Mouse (Mus musculus) midbrain, embryonic 11.5 days (tissue): Measurements from ENCODE around the gene Pde6h. TPM values are rescaled to one million over a fixed set of nuclear protein-coding genes. Genes with fewer than 3 reads are reported as not detected.
A peak's percentile ranks its signal among the peaks of the same experiment; 100 is the strongest.
"Not testable (repeated sequence)": the region's sequence is repeated elsewhere in the genome, so short reads cannot be mapped to it uniquely, and the experiment has no call there.

Experiments used
- ATAC-seq: fragments of 200-750 bp; cut with Nextera tagmentation; 2 replicates; pipeline ENCODE4 v1.8.0; 2017; ENCODE audit warnings: moderate TSS enrichment, moderate library complexity; ENCODE audit not compliant: low FRiP score
- DNase-seq: peaks from one replicate; pipeline ENCODE4 v3.0.0; 2015; ENCODE audit warnings: low spot score; ENCODE audit errors: missing footprints
- H3K27ac ChIP-seq: fragments of 300-500 bp; sonication (generic); 2 replicates; pipeline ENCODE4 v1.5.1; 2014; ENCODE audit warnings: low read depth, low read length
- H3K27me3 ChIP-seq: fragments of 300-500 bp; sonication (generic); 2 replicates; pipeline ENCODE4 v1.6.1; 2014; ENCODE audit warnings: mild to moderate bottlenecking, low read length, moderate library complexity, mixed read lengths; ENCODE audit not compliant: control insufficient read depth, insufficient read depth
- H3K36me3 ChIP-seq: fragments of 300-500 bp; sonication (generic); 2 replicates; pipeline ENCODE4 v1.6.1; 2014; ENCODE audit warnings: mild to moderate bottlenecking, low read length, moderate library complexity, mixed read lengths; ENCODE audit not compliant: control insufficient read depth, insufficient read depth
- H3K4me1 ChIP-seq: fragments of 300-500 bp; sonication (generic); 2 replicates; pipeline ENCODE4 v1.6.1; 2014; ENCODE audit warnings: low read length; ENCODE audit not compliant: control insufficient read depth, insufficient read depth
- H3K4me2 ChIP-seq: fragments of 300-500 bp; sonication (generic); 2 replicates; pipeline ENCODE4 v1.6.1; 2014; ENCODE audit warnings: mild to moderate bottlenecking, moderate library complexity
- H3K4me3 ChIP-seq: fragments of 300-500 bp; sonication (generic); 2 replicates; pipeline ENCODE4 v1.5.1; 2014; ENCODE audit warnings: low read depth, low read length
- H3K9ac ChIP-seq: fragments of 300-500 bp; sonication (generic); 2 replicates; pipeline ENCODE4 v1.6.1; 2014; ENCODE audit warnings: low read length
- H3K9me3 ChIP-seq: fragments of 300-500 bp; sonication (generic); 2 replicates; pipeline ENCODE4 v1.6.1; 2016; ENCODE audit warnings: low read length; ENCODE audit not compliant: control insufficient read depth
- WGBS: fragments of 180-500 bp; shearing (Covaris S2); extraction: QIAGEN DNeasy Blood & Tissue Kit; methylation state at CpG from one replicate; pipeline ENCODE4 v1.1.7; 2014; 5-methylcytosine and 5-hydroxymethylcytosine counted together
- polyA plus RNA-seq: library from polyadenylated mRNA; unstranded; fragments of >200 nt; fragmentation: Nextera tagmentation; extraction: Ambion mirVana; gene quantifications from 2 replicates; pipeline ENCODE4 v1.2.1, GENCODE M21; 2014

Pde6h gene
- polyA plus RNA-seq, 1 experiment from 2014 or later: not detected

DNA sequence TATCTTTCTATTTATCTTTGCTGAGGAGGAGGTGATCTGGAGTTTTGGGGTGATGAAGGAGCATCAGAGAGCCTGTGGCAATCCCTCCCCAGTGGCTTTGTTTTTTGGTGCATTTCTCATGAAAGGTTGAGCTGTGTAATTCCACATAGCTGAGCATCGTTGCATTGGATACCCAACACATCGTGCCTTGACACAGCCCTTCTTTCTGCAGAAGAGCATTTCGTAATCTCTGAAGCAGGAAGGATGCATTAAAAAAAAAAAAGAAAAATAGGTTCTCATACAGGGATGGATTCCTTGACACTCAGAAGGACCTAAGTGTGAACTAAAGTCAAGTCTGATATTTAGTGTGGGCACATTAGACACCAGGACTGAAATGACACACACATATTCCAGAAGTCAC, 31.6 kb downstream of the Pde6h start:
- Histone ChIP-seq H3K9me3 (no peaks in the 10 kb centered on the region), H3K4me1 (no peaks in the 10 kb centered on the region), H3K27me3 (no peaks in the 10 kb centered on the region), H3K27ac (no peak overlapping the region), H3K36me3 (no peaks in the 10 kb centered on the region), H3K4me3 (no peak overlapping the region), H3K9ac (no peak overlapping the region), H3K4me2 (no peak overlapping the region)
- DNase-seq (no peak), ATAC-seq (no peak)
- 89% methylated on average over 3 of the region's 3 CpGs for WGBS

DNA sequence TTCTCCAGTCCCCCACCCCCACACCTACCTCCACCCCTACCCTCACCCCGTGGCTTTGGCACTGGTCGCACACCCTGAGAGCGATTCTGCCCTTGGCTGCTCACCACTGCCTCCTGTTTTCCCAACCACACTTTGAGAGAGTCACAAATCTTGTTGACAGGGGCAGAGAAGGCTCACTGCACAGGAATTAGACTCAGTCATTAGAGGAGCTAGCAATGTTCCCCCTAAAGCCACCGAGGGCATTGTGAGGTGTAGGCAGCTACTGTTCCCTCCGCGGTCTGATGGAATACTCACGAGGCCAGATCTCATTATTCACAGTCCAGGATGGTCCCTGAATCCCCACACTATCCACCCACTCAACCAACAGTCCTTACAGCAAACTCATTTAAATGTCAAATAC, 33.4 kb downstream of the Pde6h start:
- no peaks in the 10 kb centered on the region for H3K4me1 ChIP-seq
- H3K36me3 ChIP-seq: no peaks in the 10 kb centered on the region
- H3K4me2 ChIP-seq: no peak overlapping the region
- H3K27me3 ChIP-seq: no peaks in the 10 kb centered on the region
- DNase-seq: no peak
- ATAC-seq: no peak
- no peak overlapping the region for H3K9ac ChIP-seq
- no peak overlapping the region for H3K4me3 ChIP-seq
- WGBS: 76% methylated on average over 7 of the region's 7 CpGs
- H3K9me3 ChIP-seq: no peaks in the 10 kb centered on the region
- H3K27ac ChIP-seq: no peak overlapping the region

DNA sequence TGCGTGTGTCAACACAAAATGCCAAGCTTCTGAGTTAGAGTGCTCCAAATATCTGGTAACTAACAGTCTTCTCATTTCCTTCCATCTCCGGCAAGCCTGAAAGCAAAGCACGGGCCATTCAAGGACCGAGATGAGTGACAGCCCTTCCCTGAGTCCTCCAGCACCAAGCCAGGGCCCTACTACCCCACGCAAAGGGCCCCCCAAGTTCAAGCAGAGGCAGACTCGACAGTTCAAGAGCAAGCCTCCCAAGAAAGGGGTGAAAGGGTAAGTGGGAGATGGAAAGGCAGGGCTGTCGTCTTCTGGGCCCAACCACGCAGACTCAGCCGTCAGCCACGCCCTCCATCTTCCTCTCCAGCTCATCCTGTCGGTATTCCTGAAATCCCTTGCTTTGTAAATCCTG, 35.5 kb downstream of the Pde6h start:
- Histone ChIP-seq H3K4me2 (no peak overlapping the region), H3K27ac (no peak overlapping the region), H3K9ac (no peak overlapping the region), H3K36me3 (no peaks in the 10 kb centered on the region), H3K27me3 (no peaks in the 10 kb centered on the region), H3K9me3 (no peaks in the 10 kb centered on the region), H3K4me1 (no peaks in the 10 kb centered on the region), H3K4me3 (no peak overlapping the region)
- ATAC-seq: no peak
- 64% methylated on average over 11 of the region's 11 CpGs for WGBS
- peak; percentile 26 for DNase-seq

DNA sequence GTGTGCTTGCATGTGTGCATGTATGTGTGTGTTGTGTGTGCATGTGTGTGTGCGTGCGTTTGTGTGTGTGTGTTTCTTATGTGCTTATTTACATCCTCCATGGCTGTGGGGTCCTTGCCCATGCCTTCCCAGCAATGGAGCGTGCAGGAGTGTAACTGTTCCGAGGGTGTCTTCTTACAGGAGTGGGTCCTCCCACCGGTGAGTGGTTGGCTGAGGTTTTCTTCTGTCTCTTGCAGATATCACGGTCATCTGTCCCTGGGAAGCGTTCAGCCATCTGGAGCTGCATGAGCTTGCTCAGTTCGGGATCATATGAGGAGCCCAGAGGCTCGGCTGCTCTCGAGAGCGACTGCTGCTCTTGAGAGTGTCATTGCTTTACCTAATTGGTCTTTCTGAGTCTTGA, 39.3 kb downstream of the Pde6h start:
- no peak overlapping the region for H3K4me3 ChIP-seq
- H3K4me2 ChIP-seq: no peak overlapping the region
- no peaks in the 10 kb centered on the region for H3K9me3 ChIP-seq
- H3K36me3 ChIP-seq: no peaks in the 10 kb centered on the region
- H3K4me1 ChIP-seq: no peaks in the 10 kb centered on the region
- 86% methylated on average over 11 of the region's 11 CpGs for WGBS
- ATAC-seq (no peak), DNase-seq (no peak)
- H3K27me3 ChIP-seq: no peaks in the 10 kb centered on the region
- no peak overlapping the region for H3K27ac ChIP-seq
- H3K9ac ChIP-seq: no peak overlapping the region

DNA sequence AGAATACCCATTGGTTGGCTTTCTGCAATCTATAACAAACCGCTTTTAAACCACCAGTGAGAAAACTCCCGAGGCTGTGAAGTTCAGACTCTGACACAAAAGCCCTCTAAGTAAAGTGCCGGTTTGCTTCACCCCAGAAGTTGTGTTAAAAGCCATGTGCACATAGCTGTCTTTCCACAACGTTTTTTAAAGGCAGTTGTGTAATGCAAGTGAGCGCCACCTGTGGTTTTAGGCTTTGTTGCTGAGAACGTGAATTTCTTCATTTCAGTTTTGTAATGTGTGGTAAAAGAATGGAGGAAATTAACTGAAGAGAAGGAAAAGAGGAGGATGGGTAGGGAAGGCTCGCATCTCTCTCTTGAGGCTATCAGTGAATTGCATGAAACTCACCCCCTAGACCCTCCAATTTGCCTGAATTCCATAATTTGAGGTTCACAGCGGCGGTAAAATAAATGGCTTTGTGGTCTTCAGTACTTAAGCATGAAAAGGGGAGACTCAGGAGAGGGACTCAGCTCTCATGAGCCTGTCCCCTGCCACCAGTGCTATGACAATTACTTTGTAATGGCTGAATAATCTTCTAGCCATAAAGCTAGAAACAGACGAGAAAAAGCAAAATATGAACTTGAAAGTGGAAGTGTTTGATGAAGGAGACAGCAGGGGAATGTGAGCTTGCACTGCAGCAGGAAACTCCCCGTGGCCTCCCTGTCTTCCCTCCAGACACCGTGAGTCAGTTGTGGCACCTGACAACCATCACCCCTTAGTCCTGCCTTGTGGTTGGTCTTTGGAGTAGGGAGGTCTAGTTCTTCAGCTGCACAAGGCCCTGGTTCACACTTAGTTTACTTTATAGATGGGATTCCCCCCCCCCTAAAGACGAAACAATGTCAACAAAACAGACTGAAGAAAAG, 41.2 kb downstream of the Pde6h start:
- Histone ChIP-seq H3K27me3 (no peaks in the 10 kb centered on the region), H3K4me2 (no peak overlapping the region), H3K9me3 (no peaks in the 10 kb centered on the region), H3K36me3 (no peaks in the 10 kb centered on the region), H3K9ac (no peak overlapping the region), H3K4me3 (no peak overlapping the region), H3K27ac (no peak overlapping the region), H3K4me1 (no peaks in the 10 kb centered on the region)
- WGBS: 74% methylated on average over 13 of the region's 13 CpGs
- ATAC-seq (no peak), DNase-seq (peak; percentile 66)

DNA sequence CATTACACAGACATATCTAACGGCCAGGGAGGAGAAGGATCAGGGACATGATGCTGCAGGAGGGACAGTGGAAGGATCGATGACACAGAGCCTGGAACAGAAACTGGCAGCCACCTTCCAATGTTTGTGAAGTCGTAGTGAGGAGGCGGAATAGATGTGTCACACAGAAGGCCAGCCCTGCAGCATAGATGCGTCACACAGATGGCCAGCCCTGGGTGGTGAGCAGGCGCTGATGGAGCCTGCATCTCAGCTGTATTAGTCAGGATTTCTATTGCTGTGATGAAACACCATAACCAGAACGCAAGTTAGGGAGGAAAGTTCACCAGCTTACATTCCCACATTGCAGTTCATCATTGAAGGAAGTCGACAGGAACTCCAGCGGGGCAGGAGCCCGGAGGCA, 42.3 kb downstream of the Pde6h start:
- no peak overlapping the region for H3K4me3 ChIP-seq
- no peak for DNase-seq
- no peaks in the 10 kb centered on the region for H3K36me3 ChIP-seq
- no peak overlapping the region for H3K27ac ChIP-seq
- 79% methylated on average over 10 of the region's 10 CpGs for WGBS
- no peak overlapping the region for H3K9ac ChIP-seq
- no peaks in the 10 kb centered on the region for H3K4me1 ChIP-seq
- ATAC-seq: no peak
- no peak overlapping the region for H3K4me2 ChIP-seq
- no peaks in the 10 kb centered on the region for H3K9me3 ChIP-seq
- H3K27me3 ChIP-seq: no peaks in the 10 kb centered on the region

DNA sequence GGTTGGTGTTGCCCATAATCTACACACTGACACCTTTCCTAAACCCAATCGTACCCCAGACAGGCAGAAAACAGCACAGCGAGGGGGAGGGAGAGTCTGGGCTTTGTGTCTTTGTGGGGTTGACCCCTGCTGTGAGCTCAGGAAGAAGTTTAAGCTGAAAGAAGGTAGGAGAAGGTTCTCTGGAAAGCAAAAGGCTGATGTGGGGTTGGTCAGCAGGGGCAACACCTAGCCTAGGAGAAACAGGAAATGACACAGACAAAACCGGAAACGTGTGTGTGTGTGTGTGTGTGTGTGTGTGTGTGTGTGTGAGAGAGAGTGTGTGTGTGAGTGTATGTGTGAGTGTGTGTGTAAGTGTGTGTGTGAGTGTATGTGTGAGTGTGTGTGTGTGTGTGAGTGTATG, 43.8 kb downstream of the Pde6h start:
- Histone ChIP-seq H3K27me3 (no peaks in the 10 kb centered on the region), H3K9me3 (no peaks in the 10 kb centered on the region), H3K36me3 (no peaks in the 10 kb centered on the region), H3K4me2 (no peak overlapping the region), H3K9ac (no peak overlapping the region), H3K27ac (no peak overlapping the region), H3K4me1 (no peaks in the 10 kb centered on the region), H3K4me3 (no peak overlapping the region)
- DNase-seq: no peak
- no peak for ATAC-seq
- WGBS: 63% methylated on average over 4 of the region's 4 CpGs

DNA sequence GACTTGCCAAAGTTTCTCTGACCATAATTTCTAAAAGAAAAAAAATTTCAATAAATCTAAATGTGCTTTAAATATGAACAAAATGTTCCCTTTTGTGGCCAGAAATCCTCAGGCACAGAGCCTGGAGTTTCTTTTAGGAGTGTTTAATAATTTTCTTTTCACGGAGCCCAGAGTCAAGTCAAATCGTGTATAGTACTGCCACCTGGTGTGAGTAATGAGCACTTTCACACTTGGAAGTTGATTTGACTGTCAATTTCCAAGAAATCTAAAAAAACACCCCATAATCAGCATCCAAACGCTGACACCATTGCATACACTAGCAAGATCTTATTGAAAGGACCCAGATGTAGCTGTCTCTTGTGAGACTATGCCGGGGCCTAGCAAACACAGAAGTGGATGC, 45.2 kb downstream of the Pde6h start:
- whole genome bisulfite sequencing: 59% methylated on average over 4 of the region's 4 CpGs

DNA sequence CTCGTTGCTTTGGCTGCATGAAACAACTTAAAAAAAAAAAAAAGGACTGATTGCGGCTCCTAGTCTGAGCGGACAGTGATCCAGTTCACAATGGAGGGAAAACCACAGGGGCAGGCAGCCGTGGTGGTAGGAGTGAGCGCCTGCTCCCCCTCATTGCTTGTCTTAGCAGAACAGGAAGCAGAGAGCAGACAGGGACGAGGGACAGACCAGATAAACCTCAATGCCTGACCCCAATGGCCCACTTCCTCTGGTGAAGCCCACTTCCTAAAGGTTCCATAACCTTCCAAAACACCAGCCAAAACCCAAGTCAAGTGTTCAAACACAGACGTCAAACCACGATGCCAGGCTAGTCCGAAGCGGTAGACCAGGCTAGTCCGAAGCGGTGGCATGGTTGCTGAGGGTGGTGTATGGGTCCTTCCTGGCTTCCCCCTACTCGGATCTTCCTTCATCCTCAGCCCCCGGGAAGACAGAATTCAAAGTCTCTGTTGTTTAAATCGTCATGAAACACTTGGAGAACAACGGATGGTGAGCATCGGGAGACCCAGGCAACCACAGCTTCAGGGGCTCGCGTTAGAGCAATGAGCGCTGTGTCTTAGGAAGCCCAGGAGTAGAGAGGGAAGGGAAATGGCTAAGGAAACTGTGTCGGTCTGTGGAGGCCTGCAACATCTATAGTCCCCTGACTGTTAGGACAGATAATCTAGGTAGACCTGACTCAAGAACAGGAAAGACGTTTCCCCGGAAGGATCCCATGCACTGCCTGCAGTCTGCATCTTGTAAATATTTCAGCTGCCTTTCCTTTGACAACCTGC, 55.8 kb downstream of the Pde6h start:
- DNase-seq (no peak), ATAC-seq (no peak)
- Histone ChIP-seq H3K4me3 (no peak overlapping the region), H3K9me3 (no peaks in the 10 kb centered on the region), H3K9ac (no peak overlapping the region), H3K4me2 (no peak overlapping the region), H3K4me1 (no peaks in the 10 kb centered on the region), H3K36me3 (no peaks in the 10 kb centered on the region), H3K27ac (no peak overlapping the region), H3K27me3 (no peaks in the 10 kb centered on the region)
- WGBS: 90% methylated on average over 23 of the region's 23 CpGs

More for the DNA sequence above, 45.2 kb downstream of the Pde6h start:
- H3K27me3 ChIP-seq, H3K4me1 ChIP-seq, H3K9ac ChIP-seq, H3K36me3 ChIP-seq, ATAC-seq, H3K27ac ChIP-seq, H3K9me3 ChIP-seq, H3K4me2 ChIP-seq, H3K4me3 ChIP-seq: not testable (repeated sequence)
- DNase-seq: peak; percentile 81
